Mouse (Mus musculus) heart, embryonic 14.5 days (tissue): Measurements from ENCODE around the gene Slc7a4. TPM values are rescaled to one million over a fixed set of nuclear protein-coding genes. Genes with fewer than 3 reads are reported as not detected.

Source experiments
- ATAC-seq: fragments of 200-750 bp; cut with Nextera tagmentation; 2 replicates; pipeline ENCODE4 v1.8.0; 2017; ENCODE audit warnings: low read depth, moderate TSS enrichment; ENCODE audit not compliant: insufficient number of reproducible peaks, insufficient read depth, low FRiP score
- H3K27ac ChIP-seq, 2 experiments: fragments of 200-500 bp in 1 of 2; fragments of 300-500 bp in 1 of 2; sonication (generic) in 1 of 2; replicated peaks in 1 of 2; 2 replicates each; pipeline ENCODE4 v1.5.1; 2012 to 2014; ENCODE audit warnings: low read depth in 2 of 2, low read length in 2 of 2, control low read depth in 1 of 2, mild to moderate bottlenecking in 1 of 2, mixed read lengths in 1 of 2; ENCODE audit not compliant: control insufficient read depth in 1 of 2, insufficient read depth in 1 of 2
- H3K27me3 ChIP-seq: fragments of 300-500 bp; sonication (generic); 2 replicates; pipeline ENCODE4 v1.6.1; 2014; ENCODE audit warnings: mild to moderate bottlenecking, low read length, control low read depth; ENCODE audit not compliant: control insufficient read depth, insufficient read depth
- H3K36me3 ChIP-seq: fragments of 300-500 bp; sonication (generic); 2 replicates; pipeline ENCODE4 v1.6.1; 2014; ENCODE audit warnings: mild to moderate bottlenecking, control low read depth, low read length, mixed read lengths; ENCODE audit not compliant: control insufficient read depth, insufficient read depth
- H3K4me1 ChIP-seq, 2 experiments: fragments of 200-500 bp in 1 of 2; fragments of 300-500 bp in 1 of 2; sonication (generic) in 1 of 2; 2 replicates each; pipeline ENCODE4 v1.6.1; 2012 to 2014; ENCODE audit warnings: low read length in 2 of 2, control low read depth in 1 of 2, mixed read lengths in 1 of 2; ENCODE audit not compliant: control insufficient read depth in 2 of 2, insufficient read depth in 2 of 2
- H3K4me2 ChIP-seq: fragments of 300-500 bp; sonication (generic); 2 replicates; pipeline ENCODE4 v1.6.1; 2014; ENCODE audit warnings: mild to moderate bottlenecking, low read length
- H3K4me3 ChIP-seq, 2 experiments: fragments of 200-500 bp in 1 of 2; fragments of 300-500 bp in 1 of 2; sonication (generic) in 1 of 2; 2 replicates each; pipeline ENCODE4 v1.5.1; 2012 to 2014; ENCODE audit warnings: low read length in 2 of 2, mild to moderate bottlenecking in 2 of 2, control low read depth in 1 of 2, low read depth in 1 of 2, moderate library complexity in 1 of 2; ENCODE audit not compliant: control insufficient read depth in 1 of 2, insufficient read depth in 1 of 2
- H3K9ac ChIP-seq: fragments of 300-500 bp; sonication (generic); 2 replicates; pipeline ENCODE4 v1.6.1; 2014; ENCODE audit warnings: mild to moderate bottlenecking, low read length
- H3K9me3 ChIP-seq: fragments of 300-500 bp; sonication (generic); 2 replicates; pipeline ENCODE4 v1.6.1; 2016; ENCODE audit warnings: low read length, control low read depth; ENCODE audit not compliant: control insufficient read depth
- WGBS: fragments of 180-500 bp; shearing (Covaris S2); extraction: QIAGEN DNeasy Blood & Tissue Kit; methylation state at CpG from one replicate; pipeline ENCODE4 v1.1.7; 2014; 5-methylcytosine and 5-hydroxymethylcytosine counted together
- polyA plus RNA-seq: library from polyadenylated mRNA; unstranded; fragments of >200 nt; fragmentation: Nextera tagmentation; extraction: Ambion mirVana; gene quantifications from 2 replicates; pipeline ENCODE4 v1.2.1, GENCODE M21; 2014

Slc7a4 gene
- polyA plus RNA-seq, 1 experiment from 2014 or later = 12.8 TPM

GRCm38 (mm10) chr16:17529981-17530586 is 52.9 kb downstream of the Slc7a4 start:
- ATAC-seq = no peak
- WGBS = 14% methylated on average over 17 of the region's 17 CpGs
- Histone ChIP-seq H3K36me3 (peaks cover 41% of the 10 kb centered on the region), H3K9me3 (no peaks in the 10 kb centered on the region), H3K27me3 (no peaks in the 10 kb centered on the region), H3K27ac (peak overlapping the region; percentile 84 to 89), H3K4me2 (peak overlapping the region; percentile 94), H3K4me3 (peak overlapping the region; percentile 55 to 77), H3K4me1 (peaks cover 5 to 10% of the 10 kb centered on the region in 2 experiments), H3K9ac (peak overlapping the region; percentile 90)

DNA sequence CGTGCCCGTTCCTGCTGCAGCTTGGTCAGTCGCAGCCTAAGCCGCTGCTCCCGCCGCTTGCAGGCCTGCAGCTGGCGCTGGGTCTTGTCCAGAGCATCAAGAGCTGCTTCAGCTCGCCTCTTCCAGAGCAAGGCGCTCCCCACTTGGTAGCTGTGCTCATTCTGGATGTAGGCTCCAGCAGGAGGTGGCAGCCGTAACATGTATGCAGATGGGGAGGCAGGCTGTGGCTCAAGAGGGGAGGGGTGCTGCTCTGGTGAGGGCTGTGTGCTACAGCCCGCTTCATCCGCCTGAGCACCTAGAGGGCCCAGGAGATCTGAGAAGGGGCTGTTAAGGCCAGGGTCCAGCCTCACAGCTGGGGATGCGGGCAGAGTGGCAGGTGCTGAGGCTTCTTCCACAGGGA is 54.7 kb downstream of the Slc7a4 start:
- WGBS = 84% methylated on average over 13 of the region's 13 CpGs
- peaks cover 57% of the 10 kb centered on the region for H3K36me3 ChIP-seq

DNA sequence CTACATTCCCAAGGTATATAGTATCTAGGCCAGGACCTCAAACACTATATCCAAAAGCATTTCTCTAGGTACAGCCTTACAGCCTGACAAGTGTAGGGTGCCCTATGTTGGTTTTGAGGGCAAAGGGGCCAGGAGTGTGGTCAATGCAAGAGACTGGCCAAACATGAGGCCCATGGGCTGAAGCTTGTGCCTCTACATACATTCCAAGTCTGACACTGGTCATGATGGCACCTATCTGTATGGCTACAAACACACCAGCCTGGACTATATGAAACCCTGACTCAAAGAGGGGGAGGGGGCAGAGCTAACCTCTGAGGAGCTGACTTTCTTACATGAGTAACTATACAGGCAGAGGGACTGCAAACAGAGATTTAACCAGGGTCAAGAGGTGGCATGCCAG is 55.4 kb downstream of the Slc7a4 start:
- Histone ChIP-seq H3K36me3 (peaks cover 63% of the 10 kb centered on the region), H3K9me3 (no peaks in the 10 kb centered on the region), H3K4me1 (peaks cover 5 to 10% of the 10 kb centered on the region in 2 experiments), H3K27me3 (no peaks in the 10 kb centered on the region), H3K4me2 (no peak overlapping the region), H3K27ac (no peak overlapping the region), H3K4me3 (no peak overlapping the region), H3K9ac (no peak overlapping the region)
- no peak for ATAC-seq

More for the DNA sequence above, 54.7 kb downstream of the Slc7a4 start:
- peaks cover 5 to 10% of the 10 kb centered on the region in 2 experiments for H3K4me1 ChIP-seq
- H3K4me2 ChIP-seq = no peak overlapping the region
- H3K27me3 ChIP-seq = no peaks in the 10 kb centered on the region
- no peak overlapping the region for H3K27ac ChIP-seq
- H3K4me3 ChIP-seq = no peak overlapping the region
- H3K9me3 ChIP-seq = no peaks in the 10 kb centered on the region
- ATAC-seq = no peak
- no peak overlapping the region for H3K9ac ChIP-seq

GRCm38 (mm10) chr16:17526223-17526622 is 56.8 kb downstream of the Slc7a4 start:
- peaks cover 77% of the 10 kb centered on the region for H3K36me3 ChIP-seq
- no peak overlapping the region for H3K4me3 ChIP-seq
- H3K27me3 ChIP-seq = no peaks in the 10 kb centered on the region
- peaks cover 2 to 10% of the 10 kb centered on the region in 2 experiments; a peak in 3 of 4 replicates for H3K4me1 ChIP-seq
- no peaks in the 10 kb centered on the region for H3K9me3 ChIP-seq
- H3K4me2 ChIP-seq = no peak overlapping the region
- ATAC-seq = no peak
- 86% methylated on average over 6 of the region's 6 CpGs for WGBS
- no peak overlapping the region for H3K27ac ChIP-seq
- H3K9ac ChIP-seq = no peak overlapping the region

DNA sequence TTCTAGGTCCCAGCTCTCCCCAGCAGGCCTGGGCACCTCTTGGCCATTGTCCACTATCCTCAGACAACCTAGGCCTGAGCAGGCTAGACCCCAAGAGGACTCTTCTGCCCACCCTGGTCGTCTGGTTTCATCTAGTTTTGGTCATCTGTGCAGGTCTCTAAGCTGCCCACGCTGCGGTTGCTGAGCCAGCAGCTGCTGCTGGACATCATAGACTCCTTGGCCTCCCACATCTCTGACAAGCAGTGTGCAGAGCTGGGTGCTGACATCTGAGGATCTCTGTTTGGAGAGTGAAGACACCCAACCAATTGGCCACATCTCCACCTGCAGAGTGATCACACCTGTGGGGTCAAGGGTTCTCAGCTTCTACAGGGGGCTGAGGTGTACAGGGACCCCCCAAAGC is 57.5 kb downstream of the Slc7a4 start:
- H3K9me3 ChIP-seq = no peaks in the 10 kb centered on the region
- WGBS = 84% methylated on average over 3 of the region's 3 CpGs
- no peaks in the 10 kb centered on the region for H3K27me3 ChIP-seq
- no peak overlapping the region for H3K4me2 ChIP-seq
- no peak overlapping the region for H3K9ac ChIP-seq
- no peak overlapping the region for H3K4me3 ChIP-seq
- no peak for ATAC-seq
- no peak overlapping the region for H3K27ac ChIP-seq
- peaks cover 2 to 10% of the 10 kb centered on the region in 2 experiments; a peak in 3 of 4 replicates for H3K4me1 ChIP-seq
- H3K36me3 ChIP-seq = peaks cover 84% of the 10 kb centered on the region

DNA sequence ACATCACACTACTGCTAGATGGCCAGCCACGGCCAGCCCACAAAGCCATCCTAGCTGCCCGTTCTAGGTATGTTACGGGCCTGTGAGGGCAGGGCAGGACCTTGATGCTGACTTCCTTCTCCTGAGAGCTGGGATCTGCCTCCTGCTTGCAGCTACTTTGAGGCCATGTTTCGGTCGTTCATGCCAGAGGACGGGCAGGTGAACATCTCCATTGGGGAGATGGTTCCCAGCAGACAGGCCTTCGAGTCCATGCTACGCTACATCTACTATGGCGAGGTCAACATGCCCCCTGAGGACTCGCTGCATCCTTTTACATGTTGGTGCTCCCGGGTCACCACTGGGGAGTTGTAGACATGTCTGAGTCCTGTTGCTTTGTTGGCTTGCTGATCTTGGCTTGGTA is 58.9 kb downstream of the Slc7a4 start:
- peaks cover 98% of the 10 kb centered on the region for H3K36me3 ChIP-seq

More for the DNA sequence above, 58.9 kb downstream of the Slc7a4 start:
- WGBS = 90% methylated on average over 11 of the region's 11 CpGs
- no peak overlapping the region for H3K9ac ChIP-seq
- ATAC-seq = no peak
- H3K27ac ChIP-seq = no peak overlapping the region
- no peaks in the 10 kb centered on the region for H3K4me1 ChIP-seq
- no peak overlapping the region for H3K4me2 ChIP-seq
- no peaks in the 10 kb centered on the region for H3K9me3 ChIP-seq
- no peaks in the 10 kb centered on the region for H3K27me3 ChIP-seq
- no peak overlapping the region for H3K4me3 ChIP-seq

Other genes with a start within 250 kb of the Slc7a4 start
- gene Snap29, start 177.2 kb downstream of the Slc7a4 start, polyA plus RNA-seq = 5.0 and 5.6 TPM in 2 replicates
- 36.3 and 40.5 TPM in 2 replicates for gene Pi4ka, start 176.9 kb downstream of the Slc7a4 start, polyA plus RNA-seq
- 31.9 and 40.7 TPM in 2 replicates for gene Crkl, start 131.2 kb downstream of the Slc7a4 start, polyA plus RNA-seq
- gene Aifm3, start 93.6 kb downstream of the Slc7a4 start, polyA plus RNA-seq = 0.89 and 1.6 TPM in 2 replicates
- 47.8 and 48.6 TPM in 2 replicates for gene Lztr1, start 74.5 kb downstream of the Slc7a4 start, polyA plus RNA-seq
- 26.2 and 27.1 TPM in 2 replicates for gene Thap7, start 52.1 kb downstream of the Slc7a4 start, polyA plus RNA-seq
- gene Lrrc74b, start 22.0 kb downstream of the Slc7a4 start, polyA plus RNA-seq = 0.20 and 0.22 TPM in 2 replicates
- 0.65 and 0.67 TPM in 2 replicates for gene P2rx6, start 21.3 kb downstream of the Slc7a4 start, polyA plus RNA-seq
- 22.7 and 23.7 TPM in 2 replicates for gene Smpd4, start 36.1 kb upstream of the Slc7a4 start, polyA plus RNA-seq
- 2.9 and 4.5 TPM in 2 replicates for gene Ccdc74a, start 63.3 kb upstream of the Slc7a4 start, polyA plus RNA-seq
- gene Med15, start 149.7 kb upstream of the Slc7a4 start, polyA plus RNA-seq = 26.8 and 31.6 TPM in 2 replicates
- gene Klhl22, start 176.4 kb upstream of the Slc7a4 start, polyA plus RNA-seq = 42.0 and 43.6 TPM in 2 replicates
- gene Scarf2, start 214.1 kb upstream of the Slc7a4 start, polyA plus RNA-seq = 7.9 and 11.1 TPM in 2 replicates
- not detected in 2 replicates for gene B830017H08Rik, start 249.9 kb upstream of the Slc7a4 start, polyA plus RNA-seq